Mouse (Mus musculus) midbrain, embryonic 12.5 days (tissue): ENCODE data around the gene Ppp2r5c. TPM values are rescaled to one million over a fixed set of nuclear protein-coding genes. Genes with fewer than 3 reads are reported as not detected.

Source experiments
- ATAC-seq: fragments of 200-750 bp; cut with Nextera tagmentation; 2 replicates; pipeline ENCODE4 v1.8.0; 2017; ENCODE audit warnings: low read depth, moderate TSS enrichment, moderate library complexity; ENCODE audit not compliant: low FRiP score
- H3K27ac ChIP-seq: fragments of 300-500 bp; sonication (generic); replicated peaks from 2 replicates; pipeline ENCODE4 v1.5.1; 2016; ENCODE audit warnings: mild to moderate bottlenecking
- H3K27me3 ChIP-seq: fragments of 300-500 bp; sonication (generic); 2 replicates; pipeline ENCODE4 v1.6.1; 2016; ENCODE audit warnings: mild to moderate bottlenecking
- H3K36me3 ChIP-seq: fragments of 300-500 bp; sonication (generic); 2 replicates; pipeline ENCODE4 v1.6.1; 2016
- H3K4me1 ChIP-seq: fragments of 300-500 bp; sonication (generic); 2 replicates; pipeline ENCODE4 v1.6.1; 2016
- H3K4me2 ChIP-seq: fragments of 300-500 bp; sonication (generic); replicated peaks from 2 replicates; pipeline ENCODE4 v1.6.1; 2016; ENCODE audit warnings: mild to moderate bottlenecking, moderate library complexity
- H3K4me3 ChIP-seq: fragments of 300-500 bp; sonication (generic); 2 replicates; pipeline ENCODE4 v1.5.1; 2016; ENCODE audit warnings: mild to moderate bottlenecking
- H3K9ac ChIP-seq: fragments of 300-500 bp; sonication (generic); replicated peaks from 2 replicates; pipeline ENCODE4 v1.6.1; 2016; ENCODE audit warnings: mild to moderate bottlenecking, moderate library complexity
- H3K9me3 ChIP-seq: fragments of 300-500 bp; sonication (generic); 2 replicates; pipeline ENCODE4 v1.6.1; 2016; ENCODE audit warnings: mild to moderate bottlenecking
- WGBS: fragments of 180-500 bp; shearing (Covaris S2); methylation state at CpG from one replicate; pipeline ENCODE4 v1.1.7; 2016; 5-methylcytosine and 5-hydroxymethylcytosine counted together
- polyA plus RNA-seq: library from polyadenylated mRNA; unstranded; fragments of >200 nt; fragmentation: Nextera tagmentation; extraction: Ambion mirVana; gene quantifications from 2 replicates; pipeline ENCODE4 v1.2.1, GENCODE M21; 2016

Ppp2r5c gene
- polyA plus RNA-seq, 1 experiment from 2014 or later, result 161 TPM

GRCm38 (mm10) chr12:110533832-110534231, 86.9 kb downstream of the Ppp2r5c start:
- no peak for ATAC-seq
- WGBS, result 92% methylated on average over 3 of the region's 3 CpGs

DNA sequence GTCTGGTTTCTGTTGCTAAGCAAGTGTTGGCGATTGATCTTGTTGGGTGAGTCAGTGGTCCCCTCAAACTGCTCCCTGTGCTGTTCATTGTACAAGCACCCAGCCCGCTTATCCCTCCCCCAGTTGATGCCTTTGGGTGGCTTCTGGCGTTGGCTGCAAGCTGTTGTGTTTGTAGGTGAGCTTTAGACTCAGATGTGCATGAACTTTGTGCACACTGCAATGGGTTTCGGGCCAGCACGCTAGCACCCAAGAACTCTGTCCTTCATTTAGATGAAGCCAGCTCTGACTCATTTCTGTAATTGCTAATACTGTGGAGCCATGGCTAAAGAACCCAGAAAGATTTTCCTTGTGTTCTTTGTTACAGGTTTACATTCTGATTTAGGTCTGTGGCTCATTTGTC, 88.4 kb downstream of the Ppp2r5c start:
- no peaks in the 10 kb centered on the region for H3K4me1 ChIP-seq
- no peaks in the 10 kb centered on the region for H3K36me3 ChIP-seq
- H3K27ac ChIP-seq, result no peak overlapping the region
- no peak overlapping the region for H3K4me3 ChIP-seq
- no peak overlapping the region for H3K4me2 ChIP-seq
- no peak overlapping the region for H3K9ac ChIP-seq
- H3K9me3 ChIP-seq, result no peaks in the 10 kb centered on the region
- ATAC-seq, result no peak
- 96% methylated on average over 5 of the region's 5 CpGs for WGBS
- no peaks in the 10 kb centered on the region for H3K27me3 ChIP-seq

More at GRCm38 (mm10) chr12:110533832-110534231, 86.9 kb downstream of the Ppp2r5c start:
- no peak overlapping the region for H3K9ac ChIP-seq
- H3K4me2 ChIP-seq, result no peak overlapping the region
- H3K9me3 ChIP-seq, result no peaks in the 10 kb centered on the region
- H3K27ac ChIP-seq, result no peak overlapping the region
- 0 out of 2 replicates have a peak, but pooled peaks cover 3% of the 10 kb centered on the region for H3K36me3 ChIP-seq
- no peak overlapping the region for H3K4me3 ChIP-seq
- H3K27me3 ChIP-seq, result no peaks in the 10 kb centered on the region
- no peaks in the 10 kb centered on the region for H3K4me1 ChIP-seq

DNA sequence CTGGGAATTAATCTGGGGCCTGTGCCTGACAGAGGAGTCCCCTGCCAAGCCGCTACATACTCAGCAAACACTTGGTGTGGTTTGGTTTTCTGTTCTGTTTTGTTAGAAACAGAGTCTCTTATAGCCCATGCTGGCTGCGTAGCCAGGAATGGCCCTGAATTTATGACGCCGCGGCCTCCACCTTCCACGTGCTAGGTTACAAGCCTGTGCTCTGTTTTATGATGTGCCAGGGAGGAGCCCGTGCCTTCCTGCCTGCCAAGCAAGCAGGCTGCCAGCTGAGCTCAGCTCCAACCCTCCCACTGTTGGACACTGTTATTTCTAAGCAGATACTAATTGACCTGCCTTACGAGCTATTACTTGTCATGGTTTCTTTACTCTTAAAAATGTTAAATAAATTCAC, 90.8 kb downstream of the Ppp2r5c start:
- no peaks in the 10 kb centered on the region for H3K4me1 ChIP-seq
- ATAC-seq, result no peak
- no peak overlapping the region for H3K9ac ChIP-seq
- H3K9me3 ChIP-seq, result no peaks in the 10 kb centered on the region
- H3K27me3 ChIP-seq, result no peaks in the 10 kb centered on the region
- no peak overlapping the region for H3K4me2 ChIP-seq
- H3K36me3 ChIP-seq, result 0 out of 2 replicates have a peak, but pooled peaks cover 4% of the 10 kb centered on the region
- no peak overlapping the region for H3K4me3 ChIP-seq
- 93% methylated on average over 8 of the region's 8 CpGs for WGBS
- H3K27ac ChIP-seq, result no peak overlapping the region

DNA sequence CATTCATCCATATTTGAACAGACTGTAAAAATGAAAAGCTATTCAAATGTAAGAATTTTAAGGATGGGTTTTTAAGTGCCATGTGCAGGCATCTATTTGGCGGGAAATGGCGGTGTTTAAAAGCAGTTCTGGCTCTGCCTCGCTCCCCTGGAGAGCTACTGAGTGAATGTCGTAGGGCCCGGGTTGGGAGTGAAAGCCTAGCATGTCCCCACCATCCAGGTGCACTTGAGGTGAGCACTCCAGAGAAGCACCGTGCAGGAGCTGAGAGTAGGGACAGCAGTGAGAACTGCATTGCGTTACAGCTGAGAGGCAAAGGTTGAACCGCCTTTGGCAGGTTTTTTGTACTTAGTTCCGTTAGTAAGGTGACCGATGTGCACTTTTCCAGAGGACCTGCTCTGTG, 92.4 kb downstream of the Ppp2r5c start:
- no peaks in the 10 kb centered on the region for H3K4me1 ChIP-seq
- 96% methylated on average over 10 of the region's 10 CpGs for WGBS

GRCm38 (mm10) chr12:110539798-110540197, 92.9 kb downstream of the Ppp2r5c start:
- Histone ChIP-seq H3K27me3 (no peaks in the 10 kb centered on the region), H3K27ac (no peak overlapping the region), H3K9me3 (no peaks in the 10 kb centered on the region), H3K9ac (no peak overlapping the region), H3K4me3 (no peak overlapping the region), H3K4me2 (no peak overlapping the region), H3K4me1 (no peaks in the 10 kb centered on the region), H3K36me3 (0 out of 2 replicates have a peak, but pooled peaks cover 4% of the 10 kb centered on the region)
- no peak for ATAC-seq
- 86% methylated on average over 9 of the region's 9 CpGs for WGBS

More for the DNA sequence above, 92.4 kb downstream of the Ppp2r5c start:
- H3K9ac ChIP-seq, result no peak overlapping the region
- no peak overlapping the region for H3K4me2 ChIP-seq
- 0 out of 2 replicates have a peak, but pooled peaks cover 4% of the 10 kb centered on the region for H3K36me3 ChIP-seq
- no peaks in the 10 kb centered on the region for H3K9me3 ChIP-seq
- H3K27ac ChIP-seq, result no peak overlapping the region
- H3K4me3 ChIP-seq, result no peak overlapping the region
- no peak for ATAC-seq
- H3K27me3 ChIP-seq, result no peaks in the 10 kb centered on the region

GRCm38 (mm10) chr12:110540273-110540672, 93.4 kb downstream of the Ppp2r5c start:
- Histone ChIP-seq H3K4me2 (no peak overlapping the region), H3K9ac (no peak overlapping the region)

GRCm38 (mm10) chr12:110541001-110541400, 94.1 kb downstream of the Ppp2r5c start:
- H3K36me3 ChIP-seq, result peaks cover 9% of the 10 kb centered on the region
- H3K4me1 ChIP-seq, result no peaks in the 10 kb centered on the region
- H3K27ac ChIP-seq, result no peak overlapping the region
- no peak overlapping the region for H3K9ac ChIP-seq
- no peaks in the 10 kb centered on the region for H3K9me3 ChIP-seq
- H3K27me3 ChIP-seq, result no peaks in the 10 kb centered on the region
- H3K4me3 ChIP-seq, result no peak overlapping the region
- ATAC-seq, result no peak
- no peak overlapping the region for H3K4me2 ChIP-seq
- WGBS, result 87% methylated on average over 8 of the region's 8 CpGs

More at GRCm38 (mm10) chr12:110540273-110540672, 93.4 kb downstream of the Ppp2r5c start:
- Histone ChIP-seq H3K4me3 (no peak overlapping the region), H3K27me3 (no peaks in the 10 kb centered on the region), H3K9me3 (no peaks in the 10 kb centered on the region), H3K27ac (no peak overlapping the region), H3K4me1 (no peaks in the 10 kb centered on the region), H3K36me3 (0 out of 2 replicates have a peak, but pooled peaks cover 4% of the 10 kb centered on the region)
- no peak for ATAC-seq
- 94% methylated on average over 8 of the region's 8 CpGs for WGBS

DNA sequence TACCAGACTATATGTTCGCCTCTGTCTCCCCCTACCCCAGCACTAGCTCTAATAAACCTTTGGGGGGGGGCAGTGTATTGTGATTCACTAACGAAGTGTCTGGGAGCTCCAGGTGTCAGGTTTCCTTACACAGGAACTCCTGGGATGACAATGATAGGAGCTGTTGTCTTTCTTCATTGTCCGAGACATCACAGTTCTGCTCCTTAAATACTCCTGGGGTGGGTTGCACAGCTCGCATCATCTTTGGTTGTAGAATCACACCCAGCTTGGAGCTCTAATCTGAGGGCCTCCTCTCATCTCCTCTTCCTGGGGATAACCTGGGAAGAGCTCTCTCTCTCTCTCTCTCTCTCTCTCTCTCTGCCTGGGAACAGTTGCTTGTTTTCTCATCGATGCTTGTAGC, 94.6 kb downstream of the Ppp2r5c start:
- H3K36me3 ChIP-seq, result peaks cover 14% of the 10 kb centered on the region
- H3K27me3 ChIP-seq, result no peaks in the 10 kb centered on the region
- ATAC-seq, result no peak
- H3K4me1 ChIP-seq, result no peaks in the 10 kb centered on the region
- 81% methylated on average over 5 of the region's 5 CpGs for WGBS
- H3K9me3 ChIP-seq, result no peaks in the 10 kb centered on the region
- H3K4me2 ChIP-seq, result no peak overlapping the region
- H3K9ac ChIP-seq, result no peak overlapping the region
- no peak overlapping the region for H3K27ac ChIP-seq
- H3K4me3 ChIP-seq, result no peak overlapping the region

DNA sequence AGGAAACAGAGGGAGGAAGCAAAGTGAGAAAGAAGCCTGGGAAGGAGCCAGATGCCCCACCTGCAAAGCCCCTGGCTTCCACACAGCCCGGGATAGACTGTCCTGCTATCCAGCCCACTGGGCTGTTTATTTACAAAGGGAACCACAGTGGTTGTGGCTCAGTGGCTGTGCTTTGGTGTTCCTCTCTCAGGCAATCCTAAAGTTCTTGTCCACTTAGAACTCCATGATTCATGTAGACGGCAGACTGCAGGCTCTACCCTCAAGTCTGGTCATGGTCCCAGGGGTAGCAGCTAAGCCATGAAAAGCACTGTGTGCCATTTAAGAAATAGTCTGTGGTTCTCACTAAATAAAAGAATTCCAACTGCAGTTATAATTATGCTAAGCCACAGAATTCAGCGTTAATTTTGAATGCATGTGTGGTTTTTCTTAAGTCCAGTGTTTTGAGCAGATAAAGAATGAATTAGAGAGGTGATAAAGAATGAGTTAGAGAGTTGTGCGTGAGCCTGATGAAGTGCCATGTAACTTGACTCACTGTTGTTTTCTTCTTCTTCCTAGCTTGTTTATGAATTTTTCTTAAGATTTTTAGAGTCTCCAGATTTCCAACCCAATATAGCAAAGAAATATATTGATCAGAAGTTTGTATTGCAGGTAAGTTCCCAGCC, 98.3 kb downstream of the Ppp2r5c start:
- H3K27ac ChIP-seq, result no peak overlapping the region
- H3K4me2 ChIP-seq, result no peak overlapping the region
- H3K4me1 ChIP-seq, result no peaks in the 10 kb centered on the region
- peaks cover 42% of the 10 kb centered on the region for H3K36me3 ChIP-seq
- H3K9ac ChIP-seq, result no peak overlapping the region
- H3K4me3 ChIP-seq, result no peak overlapping the region
- no peaks in the 10 kb centered on the region for H3K27me3 ChIP-seq
- 82% methylated on average over 4 of the region's 4 CpGs for WGBS
- H3K9me3 ChIP-seq, result no peaks in the 10 kb centered on the region
- ATAC-seq, result no peak

- Histone ChIP-seq H3K4me1 (no peaks in the 10 kb centered on the region), H3K4me3 (no peak overlapping the region), H3K27ac (no peak overlapping the region), H3K9me3 (no peaks in the 10 kb centered on the region), H3K4me2 (no peak overlapping the region), H3K9ac (no peak overlapping the region), H3K36me3 (peaks cover 53% of the 10 kb centered on the region), H3K27me3 (no peaks in the 10 kb centered on the region)
- WGBS, result 93% methylated on average over 12 of the region's 12 CpGs
- no peak for ATAC-seq
Measured at GRCm38 (mm10) chr12:110547573-110547972, 100.7 kb downstream of the Ppp2r5c start.

- no peaks in the 10 kb centered on the region for H3K9me3 ChIP-seq
- H3K27ac ChIP-seq, result no peak overlapping the region
- no peak overlapping the region for H3K9ac ChIP-seq
- no peak for ATAC-seq
- no peaks in the 10 kb centered on the region for H3K27me3 ChIP-seq
- 89% methylated on average over 7 of the region's 7 CpGs for WGBS
- H3K4me3 ChIP-seq, result no peak overlapping the region
- no peak overlapping the region for H3K4me2 ChIP-seq
- H3K36me3 ChIP-seq, result peaks cover 72% of the 10 kb centered on the region
- H3K4me1 ChIP-seq, result no peaks in the 10 kb centered on the region
Measured at GRCm38 (mm10) chr12:110549437-110550112, 102.7 kb downstream of the Ppp2r5c start.

GRCm38 (mm10) chr12:110550364-110550763, 103.4 kb downstream of the Ppp2r5c start:
- Histone ChIP-seq H3K36me3 (peaks cover 80% of the 10 kb centered on the region), H3K27me3 (no peaks in the 10 kb centered on the region), H3K9ac (no peak overlapping the region), H3K4me1 (no peaks in the 10 kb centered on the region), H3K4me2 (no peak overlapping the region), H3K4me3 (no peak overlapping the region), H3K27ac (no peak overlapping the region), H3K9me3 (no peaks in the 10 kb centered on the region)
- no peak for ATAC-seq
- 96% methylated on average over 15 of the region's 15 CpGs for WGBS
